Mouse (Mus musculus) C2C12 (cell line): Measurements from ENCODE around the gene Aifm3. TPM values are rescaled to one million over a fixed set of nuclear protein-coding genes. Genes with fewer than 3 reads are reported as not detected.
A peak's percentile ranks its signal among the peaks of the same experiment; 100 is the strongest.

Source experiments
- H3K27me3 ChIP-seq: one replicate; pipeline ENCODE4 v1.6.1; 2011; ENCODE audit not compliant: control insufficient read depth, insufficient read depth, insufficient read length
- H3K36me3 ChIP-seq: one replicate; pipeline ENCODE4 v1.6.1; 2011; ENCODE audit not compliant: control insufficient read depth, insufficient read depth
- H3K4me3 ChIP-seq: one replicate; pipeline ENCODE4 v1.5.1; 2011; ENCODE audit warnings: mild to moderate bottlenecking, control low read depth; ENCODE audit not compliant: poor library complexity, insufficient read depth, severe bottlenecking
- H3K79me2 ChIP-seq: one replicate; pipeline ENCODE4 v1.6.1; 2011; ENCODE audit not compliant: control insufficient read depth, insufficient read depth
- H3K79me3 ChIP-seq: one replicate; pipeline ENCODE4 v1.6.1; 2011; ENCODE audit warnings: low read depth, control low read depth
- H3ac ChIP-seq: one replicate; pipeline ENCODE3; 2011; ENCODE audit warnings: low read depth; ENCODE audit not compliant: control insufficient read depth, insufficient read length
- CEBPB ChIP-seq: IDR thresholded peaks from one replicate; pipeline ENCODE4 v1.6.1; 2011; ENCODE audit warnings: low read depth, mild to moderate bottlenecking, control low read depth, moderate library complexity
- CTCF ChIP-seq: IDR thresholded peaks from one replicate; pipeline ENCODE4 v1.5.1; 2011; ENCODE audit not compliant: control insufficient read depth, insufficient read depth, insufficient read length
- FOSL1 ChIP-seq: IDR thresholded peaks from one replicate; pipeline ENCODE4 v1.8.0; 2011; ENCODE audit warnings: mild to moderate bottlenecking, low read length; ENCODE audit not compliant: poor library complexity, insufficient read depth, severe bottlenecking
- MAX ChIP-seq: IDR thresholded peaks from one replicate; pipeline ENCODE4 v1.6.1; 2011; ENCODE audit warnings: mild to moderate bottlenecking, control low read depth
- MYOD1 ChIP-seq: IDR thresholded peaks from one replicate; pipeline ENCODE4 v1.6.1; 2011; ENCODE audit warnings: low read depth; ENCODE audit not compliant: control insufficient read depth, insufficient read length
- MYOG ChIP-seq: IDR thresholded peaks from one replicate; pipeline ENCODE4 v1.6.1; 2011; ENCODE audit not compliant: control insufficient read depth, insufficient read length; ENCODE audit errors: extremely low read depth
- USF1 ChIP-seq: IDR thresholded peaks from one replicate; pipeline ENCODE4 v1.6.1; 2011; ENCODE audit warnings: low read depth, mild to moderate bottlenecking, control low read depth, moderate library complexity
- polyA plus RNA-seq: library from polyadenylated mRNA; unstranded; fragments of >200 nt; fragmentation: generic; extraction: Trizol; gene quantifications from one replicate; pipeline ENCODE4 v1.2.1, GENCODE M21; 2012; ENCODE audit warnings: missing spikeins

Gene Aifm3
- polyA plus RNA-seq, 1 experiment, result not detected

DNA sequence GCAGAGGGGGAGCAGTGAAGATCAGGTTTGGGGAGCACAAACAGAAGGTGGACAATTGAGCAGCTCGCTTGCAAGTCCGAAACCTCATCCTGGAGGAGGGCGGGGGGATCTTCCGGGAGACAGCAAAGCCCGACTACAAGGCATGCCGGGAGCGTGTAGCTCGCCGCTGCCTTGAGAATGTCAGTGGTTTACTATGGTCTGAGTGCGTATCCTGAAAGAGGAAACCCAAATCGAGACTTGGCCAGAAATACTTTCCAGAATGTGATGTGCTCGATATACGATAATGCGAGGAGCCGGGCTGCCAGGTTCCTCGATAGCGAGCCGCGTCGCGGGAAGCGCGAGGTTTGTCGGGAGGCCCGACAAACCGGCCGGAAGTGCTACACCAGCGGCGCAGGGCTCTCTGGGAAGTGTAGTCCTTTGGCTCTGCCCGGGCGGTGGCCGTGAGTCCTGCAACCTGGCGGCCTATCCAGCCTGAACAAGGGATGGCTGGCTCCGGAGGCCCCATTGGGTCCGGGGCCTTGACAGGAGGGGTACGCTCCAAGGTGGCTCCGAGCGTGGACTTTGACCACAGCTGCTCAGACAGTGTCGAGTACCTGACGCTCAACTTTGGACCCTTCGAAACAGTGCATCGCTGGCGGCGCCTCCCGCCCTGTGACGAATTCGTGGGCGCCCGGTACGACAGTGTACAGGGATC lies 19.3 kb downstream of the Aifm3 start, which contains the start of gene Lztr1:
Gene Lztr1, plus strand, starts transcription at position 143 of the 694 bp plus-strand sequence.
- peak within 1 kb of the TSS; percentile 63 for H3K4me3 ChIP-seq
- peaks cover 5% of the 10 kb centered on the region for H3K27me3 ChIP-seq
- TF ChIP-seq CTCF (no peak), FOSL1 (no peak), CEBPB (no peak), MAX (no peak), MYOD1 (no peak), MYOG (no peak), USF1 (no peak)
- H3K79me2 ChIP-seq, result peaks cover 16% of the 10 kb centered on the region
- H3K36me3 ChIP-seq, result peaks cover 28% of the 10 kb centered on the region
- H3ac ChIP-seq, result peak within 1 kb of the TSS; percentile 93
- H3K79me3 ChIP-seq, result peaks cover 14% of the 10 kb centered on the region

DNA sequence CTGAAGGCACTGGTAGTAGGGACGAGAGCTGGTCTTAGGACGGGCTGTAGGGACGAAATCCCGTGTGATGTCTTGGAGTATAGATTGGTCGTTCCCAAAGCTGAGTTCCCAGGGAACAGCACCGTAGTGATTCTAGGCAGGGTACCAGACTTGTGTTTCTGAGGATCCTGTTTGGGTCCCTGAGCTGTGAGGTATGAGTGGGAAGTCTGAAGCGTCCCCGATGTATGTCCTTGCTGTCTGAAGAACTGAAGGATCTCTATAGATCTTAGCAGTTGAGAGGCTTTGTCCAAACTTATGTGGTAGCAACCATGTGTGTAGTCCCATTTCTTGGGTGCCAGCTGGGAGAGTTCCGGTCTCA lies 19.8 kb downstream of the Aifm3 start:
- peak overlapping the region; percentile 63 for H3K4me3 ChIP-seq
- peaks cover 4% of the 10 kb centered on the region for H3K27me3 ChIP-seq
- H3ac ChIP-seq, result peak overlapping the region; percentile 93
- peaks cover 16% of the 10 kb centered on the region for H3K79me2 ChIP-seq
- peaks cover 33% of the 10 kb centered on the region for H3K36me3 ChIP-seq
- no peak for TF ChIP-seq CEBPB
- TF ChIP-seq MAX, result no peak
- no peak for TF ChIP-seq MYOG
- TF ChIP-seq USF1, result no peak
- TF ChIP-seq CTCF, result no peak
- TF ChIP-seq FOSL1, result no peak
- no peak for TF ChIP-seq MYOD1
- peaks cover 14% of the 10 kb centered on the region for H3K79me3 ChIP-seq

DNA sequence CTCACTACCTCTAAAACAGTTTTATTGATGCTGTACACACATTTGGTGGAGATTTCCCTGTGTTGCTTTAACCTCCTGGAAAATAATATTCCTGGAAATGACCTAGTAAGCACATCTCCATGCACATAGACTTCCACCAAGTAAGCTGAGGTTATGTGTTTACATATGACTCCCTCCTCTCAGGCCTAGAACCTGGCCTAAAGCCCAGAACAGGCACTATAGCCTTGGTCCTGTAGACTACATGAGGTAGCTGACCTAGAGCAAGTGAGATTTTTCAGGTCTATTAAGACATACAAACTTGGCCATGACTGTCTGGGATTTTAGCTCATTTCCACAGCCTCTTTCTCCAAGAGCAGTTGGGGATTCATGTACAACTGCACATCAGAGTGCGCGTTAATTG lies 20.7 kb downstream of the Aifm3 start:
- Histone ChIP-seq H3K36me3 (peaks cover 40% of the 10 kb centered on the region), H3ac (no peak overlapping the region), H3K79me2 (peaks cover 16% of the 10 kb centered on the region), H3K79me3 (peaks cover 14% of the 10 kb centered on the region), H3K27me3 (no peaks in the 10 kb centered on the region), H3K4me3 (no peak overlapping the region)
- TF ChIP-seq CTCF (no peak), FOSL1 (no peak), MAX (no peak), USF1 (no peak), CEBPB (no peak), MYOD1 (no peak), MYOG (no peak)

DNA sequence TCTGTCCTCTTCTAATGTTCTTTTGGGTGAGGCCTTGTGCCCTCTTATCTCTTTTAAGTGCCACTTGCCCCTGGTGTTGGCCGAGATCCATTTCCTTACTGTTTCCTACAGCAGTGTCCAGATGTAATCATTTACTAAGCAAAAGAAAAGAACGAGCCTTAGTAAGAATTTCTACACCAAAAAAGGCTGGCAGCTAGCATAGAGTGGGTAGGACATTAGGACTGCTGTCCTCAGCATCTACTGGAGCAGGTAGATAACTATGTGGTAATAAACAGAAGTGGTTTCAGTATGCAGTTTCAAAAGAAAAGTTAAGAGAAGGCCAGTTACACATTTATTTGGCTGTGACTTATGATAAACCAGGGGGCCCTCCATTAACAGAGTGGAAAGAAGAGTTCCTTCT lies 21.3 kb downstream of the Aifm3 start:
- no peak for TF ChIP-seq CTCF
- Histone ChIP-seq H3K27me3 (no peaks in the 10 kb centered on the region), H3K79me2 (peaks cover 16% of the 10 kb centered on the region), H3K4me3 (no peak overlapping the region), H3ac (no peak overlapping the region), H3K79me3 (peaks cover 14% of the 10 kb centered on the region), H3K36me3 (peaks cover 42% of the 10 kb centered on the region)

DNA sequence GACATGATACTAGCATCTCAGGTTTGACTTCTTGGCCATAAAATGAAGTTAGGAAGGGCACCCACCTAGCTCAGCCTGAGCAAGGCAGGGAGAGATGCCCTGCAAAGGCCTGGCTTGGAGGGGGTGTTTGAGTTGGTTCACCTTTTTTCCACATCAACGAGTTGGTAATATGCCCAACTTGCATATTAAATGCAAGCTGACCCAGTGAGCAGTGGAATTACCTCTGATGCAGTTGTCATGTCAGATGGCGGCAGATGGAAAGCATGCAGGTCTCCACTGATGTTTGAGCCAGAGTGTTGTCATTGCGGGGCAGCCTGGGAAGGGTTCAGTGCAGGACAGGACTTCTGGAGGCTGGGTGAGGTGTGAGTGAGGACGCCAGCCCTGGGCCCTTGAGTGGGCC lies 22.0 kb downstream of the Aifm3 start:
- H3K79me3 ChIP-seq, result peaks cover 14% of the 10 kb centered on the region
- no peak overlapping the region for H3ac ChIP-seq
- no peak overlapping the region for H3K4me3 ChIP-seq
- H3K79me2 ChIP-seq, result peaks cover 16% of the 10 kb centered on the region
- no peaks in the 10 kb centered on the region for H3K27me3 ChIP-seq
- no peak for TF ChIP-seq CTCF
- no peak for TF ChIP-seq MYOD1
- no peak for TF ChIP-seq MYOG
- TF ChIP-seq CEBPB, result no peak
- no peak for TF ChIP-seq USF1
- TF ChIP-seq FOSL1, result no peak
- TF ChIP-seq MAX, result no peak
- H3K36me3 ChIP-seq, result peaks cover 42% of the 10 kb centered on the region

DNA sequence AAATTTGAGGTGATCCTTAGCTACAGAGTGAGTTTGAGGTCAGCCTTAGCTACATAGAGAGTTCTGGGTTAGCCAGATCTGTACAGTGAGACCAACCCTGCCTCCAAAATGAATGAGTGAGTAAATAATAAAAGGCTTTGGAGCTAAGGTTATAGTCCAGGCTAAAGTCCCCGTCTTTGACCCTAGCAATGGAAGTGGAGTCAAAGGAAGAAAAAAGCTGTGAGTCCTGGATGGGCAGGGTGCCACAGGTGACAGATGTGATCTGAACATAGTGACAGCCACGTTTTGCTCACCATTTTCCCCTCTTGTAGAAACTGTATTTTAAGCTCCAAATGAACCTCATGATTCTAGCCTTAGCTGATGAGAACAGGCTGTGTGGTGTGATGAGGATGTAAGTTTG lies 29.5 kb downstream of the Aifm3 start:
- H3K79me3 ChIP-seq, result no peaks in the 10 kb centered on the region
- H3K36me3 ChIP-seq, result peaks cover 61% of the 10 kb centered on the region
- H3K4me3 ChIP-seq, result no peak overlapping the region
- TF ChIP-seq USF1 (no peak), MYOD1 (no peak), FOSL1 (no peak), CTCF (no peak), MYOG (no peak), CEBPB (no peak), MAX (no peak)
- no peaks in the 10 kb centered on the region for H3K79me2 ChIP-seq
- no peaks in the 10 kb centered on the region for H3K27me3 ChIP-seq
- H3ac ChIP-seq, result no peak overlapping the region
